16 mouse cellular contexts compared by ENCODE assay signal in genomic region chr17:86592991-86593586, GRCm38 (mm10).
A peak's percentile ranks its signal among the peaks of the same experiment; 100 is the strongest.
DNase-seq lines count a peak whose midpoint lies in the region; ATAC-seq and TF ChIP-seq lines count a peak whose summit lies in the region.
"Had no signal": no experiment of that assay in that cellular context is flagged by ENCODE, and none has a peak within 500 bp of the region (broad histone marks: within the 10 kb centered on the region; RNA-seq: fewer than 3 reads in every experiment).

No protein-coding gene starts in this region.

- no peaks in the 10 kb centered on the region; the same call in 1 of the 2 replicates for H3K4me1 ChIP-seq in cerebellum, adult 2 months (ENCODE audit: control insufficient read depth, insufficient read depth, low read length)
- H3K4me1 ChIP-seq in kidney, embryonic 15.5 days = peaks cover 28% of the 10 kb centered on the region
- H3K4me1 ChIP-seq in heart, embryonic 15.5 days (replicated peaks) = peaks cover 18% of the 10 kb centered on the region
- H3K4me1 ChIP-seq: limb, embryonic 15.5 days; stomach, embryonic 15.5 days had no signal

- no peak overlapping the region for H3K4me2 ChIP-seq in kidney, embryonic 15.5 days
- H3K4me2 ChIP-seq in heart, embryonic 15.5 days = no peak overlapping the region
- H3K4me2 ChIP-seq: limb, embryonic 15.5 days; stomach, embryonic 15.5 days had no signal

- H3K4me3 ChIP-seq in cerebellum, adult 2 months (replicated peaks; ENCODE audit: insufficient read depth, low read depth, low read length) = no peak overlapping the region
- no peak overlapping the region for H3K4me3 ChIP-seq in kidney, embryonic 15.5 days (replicated peaks)
- H3K4me3 ChIP-seq in heart, embryonic 15.5 days = no peak overlapping the region
- H3K4me3 ChIP-seq: forebrain, embryonic 10.5 days; limb, embryonic 15.5 days; stomach, embryonic 15.5 days had no signal

- H3K9ac ChIP-seq in kidney, embryonic 15.5 days = no peak overlapping the region
- no peak overlapping the region for H3K9ac ChIP-seq in heart, embryonic 15.5 days
- H3K9ac ChIP-seq: limb, embryonic 15.5 days; stomach, embryonic 15.5 days had no signal

- TF ChIP-seq CTCF in cerebellum, adult 2 months (IDR thresholded peaks at IDR 0.05; ENCODE audit: borderline replicate concordance, insufficient read depth, low read depth, low read length) = no peak

- ATAC-seq in kidney, embryonic 15.5 days (replicated peaks; ENCODE audit: low FRiP score) = no peak
- no peak for ATAC-seq in heart, embryonic 15.5 days (replicated peaks; ENCODE audit: insufficient number of reproducible peaks, insufficient read depth, low FRiP score, low read depth)

- DNase-seq in cerebellum, adult 2 months = no peak
- DNase-seq in cerebellum, postnatal 25 days = no peak
- DNase-seq in kidney, adult 9 months = no peak
- DNase-seq in Muller cell, postnatal 12 days (ENCODE audit: inconsistent ontology term) = peak; percentile 40
- no peak for DNase-seq in right cerebral cortex, postnatal 4 days
- no peak for DNase-seq in thymus, postnatal 10 days (ENCODE audit: low spot score in 2 of 2)
- DNase-seq: cerebellum, adult 9-10 months; lung, postnatal 4 days; midbrain, embryonic 14.5 days; thymus, postnatal 36 days had no signal

- H3K36me3 ChIP-seq in kidney, embryonic 15.5 days = no peaks in the 10 kb centered on the region
- no peaks in the 10 kb centered on the region for H3K36me3 ChIP-seq in heart, embryonic 15.5 days
- H3K36me3 ChIP-seq: forebrain, embryonic 10.5 days; limb, embryonic 15.5 days; stomach, embryonic 15.5 days had no signal

- H3K27me3 ChIP-seq in cerebellum, adult 2 months (ENCODE audit: control insufficient read depth, insufficient read depth, low read length) = no peaks in the 10 kb centered on the region
- no peaks in the 10 kb centered on the region for H3K27me3 ChIP-seq in kidney, embryonic 15.5 days
- no peaks in the 10 kb centered on the region for H3K27me3 ChIP-seq in heart, embryonic 15.5 days
- H3K27me3 ChIP-seq: CH12.LX; limb, embryonic 15.5 days; stomach, embryonic 15.5 days had no signal

- H3K27ac ChIP-seq in cerebellum, adult 2 months (ENCODE audit: insufficient read depth, low read length) = 0 out of 2 replicates have a peak overlapping the region, but pooled peaks have one; percentile 28
- peak overlapping the region; percentile 61 for H3K27ac ChIP-seq in kidney, embryonic 15.5 days
- peak overlapping the region; percentile 47 for H3K27ac ChIP-seq in heart, embryonic 15.5 days
- H3K27ac ChIP-seq: forebrain, embryonic 10.5 days; limb, embryonic 15.5 days; stomach, embryonic 15.5 days had no signal

- WGBS in cerebellum, adult 2 months = 46% methylated on average over 6 of the region's 6 CpGs
- 55% methylated on average over 6 of the region's 6 CpGs for WGBS in kidney, embryonic 15.5 days
- WGBS in heart, embryonic 15.5 days = 40% methylated on average over 6 of the region's 6 CpGs

- TF ChIP-seq POLR2A in cerebellum, adult 2 months (IDR thresholded peaks at IDR 0.05; ENCODE audit: borderline replicate concordance, insufficient read depth, low read length) = no peak

- H3K9me3 ChIP-seq in kidney, embryonic 15.5 days (replicated peaks) = no peaks in the 10 kb centered on the region
- H3K9me3 ChIP-seq in heart, embryonic 15.5 days (replicated peaks) = no peaks in the 10 kb centered on the region
- H3K9me3 ChIP-seq: forebrain, embryonic 10.5 days; limb, embryonic 15.5 days; stomach, embryonic 15.5 days had no signal
